Mouse (Mus musculus) layer of hippocampus, adult 2 months (tissue): ENCODE data around the gene Sez6. TPM values are rescaled to one million over a fixed set of nuclear protein-coding genes. Genes with fewer than 3 reads are reported as not detected.

ENCODE experiments used
- DNase-seq, 2 experiments: peaks; one replicate each; pipeline ENCODE4 v3.0.0; 2022; ENCODE audit warnings: low spot score in 2 of 2
- H3K27ac ChIP-seq: fragments of 200-600 bp; 2 replicates; pipeline ENCODE4 v1.8.1; 2022
- H3K4me3 ChIP-seq: fragments of 200-600 bp; 2 replicates; pipeline ENCODE4 v1.8.1; 2022; ENCODE audit warnings: mild to moderate bottlenecking
- CTCF ChIP-seq: fragments of 200-600 bp; conservative IDR thresholded peaks from 2 replicates; pipeline ENCODE4 v1.8.1; 2022; ENCODE audit warnings: antibody characterized with exemption, mild to moderate bottlenecking, moderate library complexity
- total RNA-seq, 2 experiments: library from RNA; stranded (reverse); gene quantifications; 2 replicates each; pipeline ENCODE4 v1.2.3; 2021

The Sez6 gene
- total RNA-seq, 2 experiments from 2014 or later, result 154 to 159 TPM

GRCm38 (mm10) chr11:77909776-77910175 lies 20.8 kb upstream of the Sez6 start:
- H3K27ac ChIP-seq, result no peak overlapping the region
- no peak overlapping the region for H3K4me3 ChIP-seq
- no peak for DNase-seq
- TF ChIP-seq CTCF, result no peak

DNA sequence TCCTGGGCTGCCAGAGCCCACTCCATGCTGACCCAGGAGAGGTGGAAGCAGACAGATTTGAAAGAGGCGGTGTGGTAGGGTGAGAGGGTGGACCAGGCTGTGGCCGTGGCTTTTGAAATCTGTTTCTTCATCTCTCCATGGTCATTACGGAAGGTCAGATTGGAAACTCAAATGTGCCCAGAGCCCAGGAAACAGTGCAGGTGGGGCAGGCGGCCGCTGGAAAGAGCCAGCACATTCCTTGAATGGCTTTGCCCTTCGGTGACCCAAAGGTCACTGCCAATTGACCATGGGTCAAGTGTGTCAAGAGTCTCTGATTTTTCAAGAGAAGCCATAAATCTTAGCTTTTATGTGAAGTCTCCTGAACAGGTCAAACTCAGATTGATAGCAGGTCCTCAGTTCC lies 17.1 kb upstream of the Sez6 start:
- DNase-seq, result no peak
- Histone ChIP-seq H3K27ac (no peak overlapping the region), H3K4me3 (no peak overlapping the region)
- TF ChIP-seq CTCF, result no peak

DNA sequence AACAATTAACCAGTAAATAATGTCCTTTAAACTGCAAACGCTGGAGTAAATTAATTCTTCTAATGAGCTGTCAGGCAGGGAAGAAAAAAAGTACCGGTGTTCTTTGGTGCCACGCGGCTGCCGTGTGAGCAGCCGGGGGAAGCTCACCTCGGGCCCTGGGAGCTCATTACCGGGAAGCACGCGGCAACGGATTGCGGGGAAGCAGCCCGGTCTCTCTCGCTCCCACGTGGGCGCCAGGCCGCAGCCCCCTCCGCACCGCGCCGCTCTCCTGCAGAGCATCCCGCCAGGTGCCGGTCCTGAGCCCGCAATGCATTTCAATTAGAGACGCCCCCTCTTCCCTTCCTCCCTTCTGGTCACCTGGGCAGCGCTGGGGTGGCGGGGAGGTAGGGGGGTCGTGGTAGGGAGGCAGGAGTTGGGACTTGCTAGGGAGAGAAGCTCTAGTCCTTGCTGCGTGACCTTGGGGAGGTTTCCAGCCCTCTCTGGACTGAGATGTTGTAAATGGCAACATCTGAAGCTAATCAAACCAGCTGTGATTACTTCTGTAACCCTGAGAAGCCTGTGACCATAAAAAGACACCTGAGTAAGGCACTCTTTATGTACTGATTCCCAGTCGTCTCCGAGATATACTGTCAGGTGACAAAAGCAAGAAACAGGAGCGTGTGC lies 15.9 kb upstream of the Sez6 start:
- TF ChIP-seq CTCF, result no peak
- no peak for DNase-seq
- Histone ChIP-seq H3K4me3 (no peak overlapping the region), H3K27ac (no peak overlapping the region)

DNA sequence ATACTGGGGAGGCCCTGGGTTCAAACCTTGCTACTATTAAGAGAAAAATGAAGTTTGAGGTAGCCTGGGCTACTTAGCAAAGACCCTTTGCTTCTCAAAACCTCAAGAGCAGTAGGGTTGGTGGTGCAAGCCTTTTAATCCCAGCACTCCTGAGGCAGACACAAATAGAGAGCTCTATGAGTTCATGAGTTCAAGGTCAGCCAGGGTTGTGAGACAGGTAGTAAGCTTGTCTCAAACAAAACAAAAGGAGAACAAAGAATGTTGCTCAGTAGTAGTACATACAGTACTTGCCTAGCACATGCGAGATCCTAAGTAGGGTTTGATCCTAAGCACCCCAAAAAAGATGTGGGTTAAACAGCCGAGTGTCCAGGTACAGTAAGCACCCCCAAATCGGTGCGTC lies 13.9 kb upstream of the Sez6 start:
- Histone ChIP-seq H3K4me3 (no peak overlapping the region), H3K27ac (no peak overlapping the region)
- no peak for DNase-seq
- TF ChIP-seq CTCF, result no peak

DNA sequence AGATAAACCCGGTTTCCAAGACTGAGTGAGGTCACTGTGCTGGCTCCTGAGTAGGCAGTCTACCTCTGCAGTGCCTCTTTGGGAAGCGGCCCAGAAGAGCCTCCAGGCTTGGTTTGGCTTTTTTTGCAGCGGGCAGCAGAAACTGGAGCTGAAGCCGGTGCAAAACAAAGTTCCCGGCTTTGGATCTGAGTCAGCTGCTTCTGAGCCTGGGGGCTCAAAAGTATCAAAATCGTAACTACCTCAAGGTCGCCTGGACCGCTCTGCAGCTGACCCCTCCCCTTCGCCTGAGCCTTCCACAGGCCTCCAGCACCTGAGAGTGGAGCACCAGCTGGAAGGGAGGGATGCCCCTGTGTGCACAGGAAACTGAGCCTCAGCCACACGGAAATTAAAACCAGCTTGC lies 13.4 kb upstream of the Sez6 start:
- no peak for TF ChIP-seq CTCF
- DNase-seq, result no peak
- H3K27ac ChIP-seq, result no peak overlapping the region
- no peak overlapping the region for H3K4me3 ChIP-seq

DNA sequence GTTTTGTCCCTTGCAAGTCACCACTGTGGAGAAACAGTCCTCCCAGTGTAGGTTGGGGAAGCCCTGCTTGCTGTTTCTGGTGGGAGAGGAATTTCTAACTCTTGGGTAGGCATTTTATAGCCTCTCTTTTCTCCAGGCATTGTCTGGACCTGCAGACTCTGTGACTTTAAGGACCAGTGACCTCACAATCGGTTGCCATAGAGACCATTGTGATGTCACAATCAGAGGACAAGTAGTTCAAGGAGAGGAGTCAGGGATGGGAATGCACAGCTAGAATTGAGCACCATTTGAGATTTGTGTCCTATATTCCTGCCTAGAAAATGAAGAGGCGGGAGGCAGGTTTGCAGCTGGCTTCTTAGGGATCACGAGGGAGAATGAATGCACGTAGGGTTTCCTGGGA lies 7.3 kb upstream of the Sez6 start:
- DNase-seq, result no peak
- TF ChIP-seq CTCF, result no peak
- no peak overlapping the region for H3K27ac ChIP-seq
- H3K4me3 ChIP-seq, result no peak overlapping the region

DNA sequence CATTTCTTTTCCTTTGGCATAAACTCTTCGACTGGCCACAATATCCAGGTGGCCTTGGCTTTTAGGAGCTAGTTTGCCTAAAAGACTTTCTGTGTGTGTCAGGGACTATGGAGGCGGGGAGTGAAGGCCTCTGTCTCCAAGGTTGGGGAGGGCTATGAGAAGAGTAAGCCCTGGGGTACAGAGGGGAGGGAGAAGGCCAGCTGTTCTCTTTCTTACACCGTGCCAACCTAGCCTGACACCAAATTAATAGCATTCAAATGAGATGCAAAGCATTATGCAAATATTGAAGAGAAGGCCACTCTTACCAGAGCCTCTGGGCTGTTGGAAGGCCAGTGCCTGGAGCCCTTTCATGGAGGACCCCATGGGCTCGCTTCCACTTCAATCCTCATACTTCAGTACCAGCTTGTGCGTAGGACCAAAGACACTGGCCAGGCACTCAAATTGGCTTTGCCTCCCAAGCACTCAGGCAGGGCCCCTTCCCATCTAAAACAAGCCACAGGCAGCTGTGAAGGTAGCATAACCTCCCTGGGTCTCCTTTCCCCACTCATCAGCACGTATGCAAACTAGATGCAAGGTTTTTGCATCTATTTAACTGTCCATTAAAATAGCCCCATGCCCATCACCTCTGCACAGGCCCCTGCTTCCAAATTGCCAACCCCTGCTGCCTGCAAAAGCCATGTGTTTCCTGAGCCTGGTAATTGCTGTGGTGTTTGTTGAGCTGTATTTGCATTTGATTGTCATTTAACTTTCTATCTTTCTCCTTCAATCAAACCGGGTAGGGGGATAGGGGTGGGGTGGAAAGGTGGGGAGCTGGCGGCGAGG lies 4.6 kb upstream of the Sez6 start:
- DNase-seq, result no peak
- H3K27ac ChIP-seq, result no peak overlapping the region
- TF ChIP-seq CTCF, result no peak
- no peak overlapping the region for H3K4me3 ChIP-seq

- no peak overlapping the region for H3K27ac ChIP-seq
- H3K4me3 ChIP-seq, result no peak overlapping the region
- no peak for DNase-seq
- TF ChIP-seq CTCF, result no peak
Measured at GRCm38 (mm10) chr11:77926666-77927065, 3.9 kb upstream of the Sez6 start.

DNA sequence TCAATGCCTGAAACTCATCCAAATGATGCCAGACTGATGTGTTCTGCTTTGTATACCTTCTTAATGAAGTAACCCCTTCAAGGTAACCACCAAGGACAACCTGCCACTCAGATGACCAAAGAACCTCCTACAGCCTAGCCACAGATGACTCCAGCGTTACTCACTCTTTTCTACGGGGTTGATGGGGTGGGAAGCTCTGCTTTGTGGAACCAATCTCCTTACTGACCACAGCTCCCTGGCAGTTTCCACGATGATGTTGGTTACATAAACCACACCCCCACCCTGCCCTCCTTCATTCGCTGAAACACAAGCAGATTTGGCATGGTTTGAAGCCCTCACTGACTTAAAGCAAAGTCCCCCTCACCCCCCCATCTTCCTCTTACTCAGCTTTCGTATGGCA lies 2.8 kb upstream of the Sez6 start:
- no peak overlapping the region for H3K4me3 ChIP-seq
- no peak for TF ChIP-seq CTCF
- DNase-seq, result no peak
- H3K27ac ChIP-seq, result no peak overlapping the region

GRCm38 (mm10) chr11:77931541-77932433 lies 1.2 kb downstream of the Sez6 start:
- H3K27ac ChIP-seq, result peak overlapping the region; percentile 92; the same call in 1 of the 2 replicates
- peak overlapping the region; percentile 66 for H3K4me3 ChIP-seq
- no peak for DNase-seq
- TF ChIP-seq CTCF, result no peak

DNA sequence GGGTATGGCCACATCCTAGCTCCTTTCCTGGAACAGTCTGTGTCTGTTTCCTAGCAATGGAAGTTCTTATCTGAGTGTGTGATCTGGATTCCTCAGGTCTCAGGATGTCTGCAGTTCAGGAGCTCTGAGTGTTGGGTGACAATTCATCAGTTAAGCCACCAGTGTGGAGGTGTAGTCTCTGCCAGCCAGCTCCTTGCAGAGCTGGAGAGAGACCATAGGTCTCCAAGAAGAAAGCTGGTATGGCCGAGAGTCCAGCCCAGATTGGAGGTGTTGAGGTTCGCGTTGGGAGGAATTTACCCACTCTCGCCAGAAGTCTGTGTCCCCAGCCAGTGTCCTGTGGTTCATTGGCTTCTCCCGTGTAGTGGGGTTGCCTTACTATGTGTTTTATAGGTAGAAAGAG lies 2.0 kb downstream of the Sez6 start:
- Histone ChIP-seq H3K27ac (0 out of 2 replicates have a peak overlapping the region, but pooled peaks have one; percentile 20), H3K4me3 (peak overlapping the region; percentile 66)
- DNase-seq, result no peak
- TF ChIP-seq CTCF, result no peak

- H3K27ac ChIP-seq, result peak overlapping the region; percentile 36
- no peak overlapping the region; the same call in 1 of the 2 replicates for H3K4me3 ChIP-seq
- DNase-seq, result no peak
- TF ChIP-seq CTCF, result no peak
Measured at GRCm38 (mm10) chr11:77934111-77934521, 3.5 kb downstream of the Sez6 start.
